Mouse (Mus musculus) natural killer cell, adult 2 months (primary cell): ENCODE measurements around the gene Mob4.

Source experiments
- DNase-seq, 2 experiments: peaks; one replicate each; pipeline ENCODE4 v3.0.0; 2022; ENCODE audit warnings: low spot score in 2 of 2

Gene Mob4

GRCm38 (mm10) chr1:55182392-55182791 is 51.4 kb downstream of the Mob4 start:
- no peak for DNase-seq

- no peak for DNase-seq
Measured at GRCm38 (mm10) chr1:55185718-55186117, 54.7 kb downstream of the Mob4 start.

DNA sequence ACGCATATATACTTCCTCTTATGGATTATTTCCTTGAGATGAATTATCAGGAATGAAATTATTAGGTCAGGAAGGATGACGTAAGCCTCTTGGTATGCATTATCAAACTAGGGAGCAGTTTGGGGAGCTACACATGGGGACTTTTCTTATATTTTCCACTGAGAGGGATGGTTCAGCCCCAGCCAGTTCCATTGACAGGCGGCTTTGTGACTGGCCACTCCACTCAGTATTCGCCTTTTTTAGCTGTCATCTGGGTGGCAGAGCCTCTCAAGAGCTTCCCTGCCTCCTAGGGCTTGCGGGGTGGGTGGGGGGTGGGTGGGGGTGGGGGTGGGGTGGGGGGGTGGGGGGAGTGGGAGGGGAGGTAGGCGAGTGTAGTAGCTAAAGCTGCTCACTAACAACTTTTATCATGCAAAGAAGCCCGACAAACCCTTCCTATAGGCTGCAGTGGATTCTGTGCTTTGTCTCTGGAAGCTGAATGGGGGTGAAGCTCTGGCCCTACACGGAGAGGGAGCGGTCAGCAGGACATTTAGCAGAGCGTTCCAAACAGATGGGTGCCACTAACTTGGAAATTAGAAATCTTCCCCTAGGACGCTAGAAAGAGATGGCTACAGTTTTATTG is 55.7 kb downstream of the Mob4 start:
- DNase-seq: no peak

DNA sequence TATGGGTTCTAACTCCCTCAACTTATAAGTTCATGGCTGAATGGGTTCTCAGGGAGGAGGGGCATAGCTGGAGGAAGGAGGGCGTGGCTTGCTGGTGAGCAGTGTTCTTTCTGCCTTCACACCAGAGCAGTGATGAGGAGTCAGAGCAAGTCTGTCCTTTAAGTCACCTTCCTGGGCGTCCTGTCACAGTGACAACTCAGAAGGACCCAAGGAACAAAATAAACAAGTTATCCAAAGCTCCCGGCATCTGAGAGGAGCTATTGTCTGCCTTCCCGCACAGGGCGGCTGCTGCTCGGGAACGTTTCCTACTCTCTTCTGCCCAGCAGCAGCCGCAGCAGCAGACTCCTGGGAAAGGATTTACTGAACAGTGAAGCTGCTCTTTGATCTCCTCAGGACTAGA is 61.0 kb downstream of the Mob4 start:
- DNase-seq: no peak

GRCm38 (mm10) chr1:55192824-55193223 is 61.8 kb downstream of the Mob4 start:
- peak in 1 of 2 experiments; percentile 31 for DNase-seq

DNA sequence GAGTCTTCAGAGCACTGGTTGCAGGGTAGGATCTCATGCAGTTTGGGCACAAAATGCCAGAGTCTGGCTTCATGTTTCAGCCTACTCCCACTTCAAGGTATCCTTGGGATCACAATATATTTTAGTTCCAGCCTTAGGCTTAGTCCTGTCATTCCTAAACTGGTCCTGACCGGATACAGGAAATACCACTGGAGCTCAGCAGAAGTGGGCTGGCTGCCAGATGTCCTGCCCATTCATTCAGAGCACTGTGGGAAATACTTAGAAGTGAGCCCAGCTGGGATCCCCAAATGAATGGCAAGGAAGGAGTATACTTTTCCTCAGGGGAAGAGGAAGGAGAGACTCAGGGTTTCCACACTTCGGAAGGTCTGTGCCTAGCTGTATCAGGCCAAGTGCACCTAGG is 62.3 kb downstream of the Mob4 start:
- no peak for DNase-seq

DNA sequence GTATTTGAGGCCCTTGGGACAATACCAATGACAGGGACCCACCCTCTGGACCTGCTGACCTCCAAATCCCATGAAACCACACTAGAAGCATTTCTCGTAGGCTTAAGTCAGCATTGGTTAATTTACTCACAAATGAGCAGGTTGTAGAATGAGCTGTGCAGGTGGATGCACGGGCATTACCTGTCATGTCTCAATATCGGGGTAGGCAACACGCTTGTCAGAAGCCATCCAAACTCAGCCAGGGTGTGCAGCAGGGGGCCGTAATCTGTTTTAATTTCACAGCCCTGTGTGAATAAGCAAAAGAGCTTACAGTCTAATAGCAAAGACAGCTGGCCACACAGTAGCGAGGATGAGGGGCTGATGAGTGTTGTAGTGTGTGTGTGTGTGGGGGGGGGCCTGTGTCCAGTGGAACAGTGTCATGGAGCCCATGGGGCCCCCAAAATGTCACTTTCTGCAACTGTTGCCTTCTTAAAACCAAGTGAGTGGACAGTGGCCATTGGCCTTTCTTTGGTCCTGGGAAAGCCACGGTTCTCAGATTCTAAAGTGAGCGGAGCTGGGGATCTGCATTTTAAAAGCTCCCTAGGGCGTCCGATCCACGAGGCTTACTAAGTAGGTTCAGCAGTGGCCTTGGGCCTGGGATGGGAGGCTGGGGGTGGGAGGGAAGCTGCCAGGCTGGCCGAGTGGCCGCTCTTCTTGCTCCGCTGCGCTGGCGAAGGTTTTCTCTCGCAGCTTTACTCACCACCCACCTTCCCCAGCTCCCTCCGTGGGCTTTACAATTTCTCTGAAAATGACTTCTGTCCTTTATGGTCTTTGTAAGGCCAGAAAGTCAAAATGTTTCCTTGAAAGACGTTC is 63.3 kb downstream of the Mob4 start:
- no peak for DNase-seq

DNA sequence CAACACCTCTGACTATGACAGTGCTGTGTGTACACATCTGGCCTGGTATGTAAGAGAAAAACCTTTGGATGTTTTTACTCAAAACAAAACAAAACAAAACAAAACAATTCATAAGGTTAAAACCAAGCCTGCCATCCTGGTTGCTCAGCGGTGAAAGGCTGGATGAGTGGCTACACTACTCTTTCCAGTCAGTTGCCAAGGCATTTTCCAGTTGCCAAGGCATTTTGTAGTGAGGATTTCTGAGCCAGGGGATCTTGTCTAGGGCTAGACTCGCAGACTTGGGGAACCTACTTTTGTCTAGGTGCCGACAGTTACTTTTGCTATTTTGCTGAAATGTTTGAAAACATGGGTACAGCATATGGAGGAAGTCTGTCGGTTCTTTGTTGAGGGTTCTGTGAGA is 64.0 kb downstream of the Mob4 start:
- DNase-seq: no peak

- no peak for DNase-seq
Measured at GRCm38 (mm10) chr1:55196327-55197003, 65.4 kb downstream of the Mob4 start.

GRCm38 (mm10) chr1:55198719-55199118 is 67.7 kb downstream of the Mob4 start:
- DNase-seq: no peak

GRCm38 (mm10) chr1:55201850-55202752 is 71.1 kb downstream of the Mob4 start:
- DNase-seq: no peak
